Mouse (Mus musculus) adrenal gland, adult 10 weeks (tissue): ENCODE data around the gene H2al1m. TPM values are rescaled to one million over a fixed set of nuclear protein-coding genes. Genes with fewer than 3 reads are reported as not detected.

Experiments used
- polyA plus RNA-seq: library from polyadenylated mRNA; stranded (reverse); fragments of 350-450 nt; fragmentation: Illumina TruSeq; extraction: RNeasy Lipid Tissue Mini Kit (QIAGEN cat#74804); gene quantifications from one replicate; pipeline ENCODE4 v1.2.3, GENCODE M21; 2014; ENCODE audit warnings: low read depth, low replicate concordance

Gene H2al1m
- not detected for polyA plus RNA-seq

GRCm38 (mm10) chrX:9283464-9283863 is at the start of gene H2al1m:
Gene H2al1m (plus strand): TSS chrX:9283764.

GRCm38 (mm10) chrX:9256766-9257165 is 26.8 kb upstream of the H2al1m start, which contains the start of gene Gm14862:
Gene Gm14862 (minus strand): TSS chrX:9256899.

DNA sequence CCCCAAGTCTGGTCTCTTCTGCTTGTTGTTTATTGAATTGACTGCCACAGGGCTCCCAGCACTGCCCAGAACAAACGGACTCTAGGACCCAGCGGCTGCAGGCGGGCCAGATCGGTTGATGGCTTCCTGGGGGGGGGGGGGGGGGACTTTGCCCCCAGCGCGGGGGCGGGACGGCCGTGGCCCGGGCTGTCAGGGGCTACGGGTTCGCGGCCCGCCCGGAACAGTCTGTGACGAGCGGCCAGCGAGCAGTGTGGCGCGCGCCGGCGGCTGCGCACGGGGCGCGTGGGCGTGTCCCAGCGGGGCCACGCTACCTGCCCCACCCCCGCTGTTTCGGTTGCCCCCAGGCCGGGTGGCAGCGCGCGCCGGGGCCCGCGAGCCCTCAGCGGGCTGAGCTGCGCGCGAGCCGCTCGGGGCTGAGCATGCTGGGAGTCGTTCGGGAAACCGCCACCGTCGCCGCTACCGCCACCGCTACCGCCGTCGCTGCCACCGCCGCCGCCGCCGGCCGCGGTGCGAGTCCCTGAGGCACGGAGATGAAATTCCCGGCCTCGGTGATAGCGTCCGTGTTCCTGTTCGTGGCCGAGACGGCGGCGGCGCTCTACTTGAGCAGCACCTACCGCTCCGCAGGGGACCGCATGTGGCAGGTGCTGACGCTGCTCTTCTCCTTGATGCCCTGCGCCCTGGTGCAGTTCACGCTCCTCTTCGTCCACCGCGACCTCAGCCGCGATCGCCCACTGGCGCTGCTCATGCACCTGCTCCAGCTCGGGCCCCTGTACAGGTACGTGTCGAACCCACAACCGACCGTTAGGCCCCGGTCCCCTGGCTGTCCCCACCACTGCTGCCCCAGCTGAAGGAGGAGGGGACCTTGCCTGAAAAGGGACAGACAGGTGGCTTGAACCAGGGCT is 10.9 kb upstream of the H2al1m start, which contains the start of gene Xk:
Xk (plus strand) TSS at position 297 of the 902 bp plus-strand sequence.

Other genes starting within 250 kb of the H2al1m start
- not detected for gene Fthl17f, start 220.7 kb upstream of the H2al1m start, polyA plus RNA-seq
- not detected for gene 4930402K13Rik, start 179.2 kb upstream of the H2al1m start, polyA plus RNA-seq
- gene Lancl3, start 83.9 kb upstream of the H2al1m start, polyA plus RNA-seq, result 9.7 TPM
- gene Gm14862, start 26.9 kb upstream of the H2al1m start, polyA plus RNA-seq, result not detected
- gene Xk, start 11.0 kb upstream of the H2al1m start, polyA plus RNA-seq, result 7.6 TPM
- not detected for gene H2al1k, start 66.9 kb downstream of the H2al1m start, polyA plus RNA-seq
- 26.8 TPM for gene Cybb, start 204.0 kb downstream of the H2al1m start, polyA plus RNA-seq